Mouse (Mus musculus) adrenal gland, postnatal 36 days (tissue): ENCODE data around the gene Iqch. TPM values are rescaled to one million over a fixed set of nuclear protein-coding genes. Genes with fewer than 3 reads are reported as not detected.

Experiments used
- DNase-seq, 2 experiments: peaks; one replicate each; pipeline ENCODE4 v3.0.0; 2021; ENCODE audit warnings: mixed read lengths in 1 of 2
- total RNA-seq, 2 experiments: library from RNA; stranded (reverse); gene quantifications; 2 replicates each; pipeline ENCODE4 v1.2.3; 2021

The Iqch gene
- total RNA-seq, 2 experiments from 2014 or later, result not detected

DNA sequence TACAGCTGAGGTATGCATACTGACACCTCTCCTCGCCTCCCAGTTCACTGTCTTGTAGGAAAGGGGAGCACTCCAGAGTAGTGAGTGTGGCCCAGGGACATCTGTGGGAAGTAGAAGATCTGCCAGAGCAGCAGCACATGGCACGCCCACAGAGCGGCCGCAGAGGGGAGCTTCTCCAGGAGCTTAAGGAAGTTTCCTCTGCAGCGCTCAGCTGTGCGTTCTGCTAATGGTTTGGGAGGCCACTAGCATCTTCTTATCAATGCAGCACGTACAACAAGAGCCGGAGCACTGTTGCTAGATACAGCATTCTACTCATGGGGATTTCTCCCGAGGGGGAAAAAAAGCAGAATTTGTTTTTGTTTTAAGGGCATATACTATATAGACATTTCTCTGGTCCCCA, 110.0 kb downstream of the Iqch start:
- DNase-seq, result no peak

- DNase-seq, result no peak
Observed at GRCm38 (mm10) chr9:63490521-63491307, 111.6 kb downstream of the Iqch start.

DNA sequence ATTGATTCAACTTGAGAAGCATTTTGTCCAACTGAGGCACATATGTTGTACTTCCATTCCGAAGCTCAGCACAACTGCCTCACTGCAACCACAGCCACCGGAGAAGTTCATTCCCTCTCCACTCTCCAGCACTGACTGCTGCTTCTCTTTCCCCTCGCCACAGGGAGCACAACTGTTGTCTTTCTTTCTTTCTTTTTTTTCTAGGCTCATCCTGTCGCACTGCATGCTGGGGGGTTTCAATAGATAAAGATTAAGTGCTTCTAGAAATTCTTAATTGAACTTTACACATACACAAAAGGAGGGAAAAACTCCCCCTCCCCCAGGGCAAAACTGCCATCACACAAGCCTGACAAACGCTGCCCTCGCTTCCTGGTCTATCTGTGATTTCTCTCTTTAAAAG, 113.1 kb downstream of the Iqch start:
- no peak for DNase-seq

DNA sequence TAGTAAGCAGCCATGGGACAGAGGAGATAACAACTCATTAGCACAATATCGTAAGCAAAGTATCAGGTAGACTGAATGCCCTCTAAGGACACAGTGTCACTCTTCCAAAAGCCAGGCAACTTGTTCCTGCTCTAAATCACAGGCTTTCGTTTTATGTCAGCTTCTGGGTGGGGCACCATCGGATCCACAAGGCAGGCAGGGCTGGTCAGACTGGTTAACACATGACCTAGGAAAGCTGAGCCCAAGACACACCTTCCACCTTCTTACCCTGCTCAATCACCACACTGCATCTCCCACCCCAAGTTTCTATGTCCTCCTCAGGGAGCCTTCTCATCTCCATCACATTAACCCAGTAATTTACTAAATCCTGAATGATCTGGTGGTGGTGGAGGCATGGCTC, 136.7 kb downstream of the Iqch start:
- DNase-seq, result no peak

- DNase-seq, result peak; percentile 75 to 83
Observed at GRCm38 (mm10) chr9:63462296-63462695, 140.0 kb downstream of the Iqch start.

DNA sequence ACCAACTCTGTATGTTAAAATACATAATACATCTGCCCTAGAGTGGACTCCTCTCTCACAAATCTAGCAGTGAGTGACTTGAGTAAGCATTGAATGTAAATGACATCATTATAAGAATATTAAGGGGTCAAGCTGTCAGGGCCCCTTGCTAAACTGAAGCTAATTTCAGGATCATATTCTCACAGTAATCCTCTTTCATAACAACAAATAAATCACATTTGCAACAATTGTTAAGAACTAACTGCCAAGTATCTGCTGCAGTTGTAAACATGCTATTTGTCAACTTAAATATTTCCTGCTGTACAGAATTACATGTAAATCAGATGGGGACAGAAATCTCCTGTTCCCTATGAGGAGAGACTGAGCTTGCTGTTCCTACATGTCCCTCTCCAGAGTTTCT, 145.9 kb downstream of the Iqch start:
- no peak for DNase-seq

GRCm38 (mm10) chr9:63454341-63454740, 148.0 kb downstream of the Iqch start:
- no peak for DNase-seq

DNA sequence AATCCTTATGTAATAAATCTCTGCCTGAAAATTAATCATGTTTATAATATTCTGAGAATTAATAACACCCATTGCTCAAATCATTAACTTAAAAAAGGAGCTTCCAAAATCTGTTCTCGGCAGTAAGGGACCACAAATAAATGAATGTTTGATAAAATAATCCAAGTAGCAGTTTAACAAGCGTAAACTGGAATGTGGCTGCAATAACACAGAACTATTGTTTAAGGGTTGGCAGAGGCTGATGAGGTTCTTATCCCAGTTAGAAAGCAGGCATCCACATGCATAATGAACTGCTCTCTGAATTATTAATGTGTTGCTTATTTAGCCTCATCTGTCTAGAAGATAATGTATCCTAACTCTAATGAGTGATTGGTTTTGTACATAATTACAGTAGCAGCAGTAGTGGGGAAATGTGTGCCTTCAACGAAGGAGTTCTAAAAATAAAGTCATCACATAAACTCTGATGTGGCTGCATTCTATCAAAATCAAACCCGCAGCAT, 151.7 kb downstream of the Iqch start:
- no peak for DNase-seq

GRCm38 (mm10) chr9:63443695-63444094, 158.6 kb downstream of the Iqch start:
- no peak for DNase-seq

GRCm38 (mm10) chr9:63430652-63431051, 171.6 kb downstream of the Iqch start:
- no peak for DNase-seq

DNA sequence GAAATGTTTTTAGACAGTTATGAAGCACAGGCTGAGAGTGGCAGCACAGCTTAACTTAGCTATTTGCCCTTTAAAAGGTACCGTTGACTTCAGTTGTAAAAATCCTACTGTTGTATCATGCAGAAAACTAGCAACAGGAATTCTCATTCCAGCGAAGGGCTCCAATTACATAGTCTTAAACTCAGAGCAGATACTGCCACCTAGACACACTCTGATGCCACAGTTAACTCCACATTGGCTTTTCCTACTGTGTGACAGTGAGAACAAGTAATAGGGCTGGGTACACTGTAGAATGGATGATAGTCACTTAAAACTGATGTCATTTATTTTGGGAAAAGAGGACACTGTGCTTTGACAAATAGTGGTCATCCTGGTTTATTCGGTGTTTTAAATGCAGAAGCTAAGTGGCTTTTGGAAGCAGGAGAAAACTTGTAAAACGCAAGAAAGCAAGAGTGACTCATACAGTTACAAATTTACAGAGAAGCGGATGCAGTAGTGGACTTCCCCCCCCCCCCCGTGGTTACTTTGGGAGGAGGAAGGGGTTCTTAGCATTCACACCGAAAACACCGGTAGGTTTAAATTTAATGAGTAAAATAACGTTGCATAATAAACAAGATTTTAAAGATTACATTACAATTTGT, 181.1 kb downstream of the Iqch start:
- no peak for DNase-seq

DNA sequence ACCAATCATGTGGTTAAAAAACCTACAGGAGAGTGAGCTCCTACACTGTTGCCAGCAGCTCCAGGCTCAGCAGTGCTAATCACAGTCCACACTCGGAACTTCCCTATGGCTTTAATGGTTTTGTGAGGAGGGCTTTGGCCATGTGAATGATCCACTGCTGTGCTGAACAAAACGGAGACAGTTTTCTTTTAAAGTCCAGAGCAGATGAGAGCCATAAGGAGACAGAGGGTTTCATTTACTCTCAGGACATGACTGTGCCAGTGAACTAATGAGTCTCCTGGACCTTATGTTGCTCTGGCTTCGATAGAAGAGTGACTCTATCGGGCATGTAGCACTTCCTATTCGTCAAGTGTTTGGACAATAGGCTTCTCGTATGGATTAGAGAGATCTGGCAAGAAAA, 181.9 kb downstream of the Iqch start:
- no peak for DNase-seq

GRCm38 (mm10) chr9:63400176-63400575, 202.1 kb downstream of the Iqch start:
- DNase-seq, result no peak

DNA sequence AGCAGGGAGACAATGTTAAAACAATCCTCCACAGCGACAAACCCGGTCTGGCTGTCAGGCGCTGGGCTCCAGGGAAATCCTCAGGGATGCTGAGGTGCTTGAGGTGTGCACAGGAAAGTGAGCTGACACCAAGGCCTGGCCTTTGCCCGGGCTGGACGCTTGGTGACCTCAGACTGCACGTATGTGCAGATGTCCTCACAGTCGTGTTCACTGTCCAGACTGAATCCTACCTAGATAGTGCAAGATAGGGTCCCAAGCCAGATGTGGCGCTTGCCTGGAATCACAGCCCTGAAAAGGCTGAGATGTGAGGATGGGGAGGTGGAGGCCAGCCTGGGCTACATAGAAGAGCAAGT, 202.9 kb downstream of the Iqch start:
- no peak for DNase-seq

- peak; percentile 99 for DNase-seq
Observed at GRCm38 (mm10) chr9:63398611-63399462, 203.5 kb downstream of the Iqch start, which contains the start of gene 2300009A05Rik. 2300009A05Rik (minus strand) TSS chr9:63399246.

DNA sequence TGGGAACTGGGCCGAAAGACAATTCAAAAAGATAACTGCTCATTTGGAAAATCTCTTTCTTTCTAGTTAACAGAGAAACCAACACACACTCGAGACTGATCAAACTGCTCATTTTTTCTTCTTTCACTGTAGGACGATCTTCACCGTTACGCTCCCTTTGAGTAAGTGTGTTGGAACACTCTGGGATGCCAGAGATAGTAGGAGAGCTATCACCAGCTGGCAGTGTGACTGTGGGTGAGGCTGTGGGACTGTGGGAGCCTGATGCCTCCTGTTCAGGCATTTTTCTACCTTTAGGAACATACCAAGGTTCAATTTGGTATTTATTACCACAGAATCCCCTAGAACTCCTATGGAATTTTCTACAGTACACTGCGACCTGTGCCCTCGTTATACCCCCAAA, 206.7 kb downstream of the Iqch start:
- no peak for DNase-seq

DNA sequence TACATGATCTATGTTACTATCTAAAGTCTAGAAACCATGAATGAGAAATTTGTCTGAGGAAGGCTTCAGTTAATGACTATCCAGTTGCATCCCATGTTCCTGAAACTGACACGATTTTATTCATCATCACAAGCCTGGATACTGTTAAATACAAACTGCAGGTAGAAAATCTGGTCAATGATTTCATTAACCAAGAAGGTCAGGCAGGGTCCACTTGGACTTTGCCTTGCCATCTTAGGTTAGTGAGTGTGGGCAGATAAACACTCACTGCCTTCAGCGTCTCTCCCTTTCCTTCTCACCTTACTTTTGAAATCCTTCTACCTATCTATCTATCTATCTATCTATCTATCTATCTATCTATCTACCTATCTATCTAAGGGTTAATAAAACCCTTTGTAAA, 211.0 kb downstream of the Iqch start:
- DNase-seq, result no peak

GRCm38 (mm10) chr9:63382761-63383160, 219.5 kb downstream of the Iqch start:
- no peak for DNase-seq

DNA sequence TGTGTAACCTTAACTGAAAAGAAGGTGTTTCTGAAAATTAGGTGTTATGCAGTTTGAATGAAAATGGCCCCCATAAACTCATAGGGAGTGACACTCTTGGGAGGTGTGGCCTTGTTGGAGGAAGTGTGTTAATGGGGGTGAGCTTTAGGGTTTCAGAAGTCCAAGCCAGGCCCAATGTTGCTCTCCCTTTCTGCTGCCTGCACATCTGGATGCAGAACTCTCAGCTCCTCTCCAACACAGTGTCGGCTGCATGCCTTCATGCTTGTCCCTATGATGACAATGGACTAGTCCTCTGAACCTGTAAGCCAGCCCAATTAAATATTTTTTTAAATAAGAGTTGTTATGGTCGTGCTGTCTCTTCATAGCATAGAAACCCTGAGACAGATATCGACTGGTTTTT, 222.0 kb downstream of the Iqch start:
- DNase-seq, result no peak

GRCm38 (mm10) chr9:63378174-63378573, 224.1 kb downstream of the Iqch start:
- no peak for DNase-seq

- DNase-seq, result peak; percentile 94 to 95
Observed at GRCm38 (mm10) chr9:63377270-63378142, 224.8 kb downstream of the Iqch start, which contains the start of gene Map2k5. Map2k5 (minus strand) TSS chr9:63377902.

DNA sequence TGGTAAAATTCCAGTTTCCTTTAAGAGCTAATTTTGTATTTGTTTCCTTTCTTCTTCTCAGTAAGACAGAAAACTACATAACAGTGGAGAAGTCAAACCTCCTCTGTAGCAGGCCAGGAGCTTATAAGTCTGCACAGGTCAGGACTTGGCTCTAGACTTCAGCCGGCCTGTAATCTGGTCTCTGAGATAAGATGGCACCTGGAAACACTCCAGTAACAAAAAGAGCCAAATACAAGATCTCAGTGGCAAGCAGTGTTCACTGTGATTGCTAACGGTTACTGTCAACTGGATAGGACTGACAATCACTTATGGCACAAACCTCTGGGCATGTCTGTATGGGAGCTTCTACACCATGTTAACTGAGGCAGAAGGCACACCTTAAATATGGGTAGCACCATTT, 229.0 kb downstream of the Iqch start:
- no peak for DNase-seq
